Mouse (Mus musculus) liver, postnatal 0 days (tissue): Measurements from ENCODE around the gene C130032M10Rik. TPM values are rescaled to one million over a fixed set of nuclear protein-coding genes. Genes with fewer than 3 reads are reported as not detected.
A peak's percentile ranks its signal among the peaks of the same experiment; 100 is the strongest.

Experiments
- ATAC-seq: fragments of 200-750 bp; cut with Nextera tagmentation; 2 replicates; pipeline ENCODE4 v1.8.0; 2017; ENCODE audit warnings: mild to moderate bottlenecking, moderate library complexity
- DNase-seq: peaks from one replicate; pipeline ENCODE4 v3.0.0-alpha.2; 2016
- H3K27ac ChIP-seq: fragments of 300-500 bp; sonication (generic); 2 replicates; pipeline ENCODE4 v1.5.1; 2014; ENCODE audit warnings: antibody characterized with exemption, moderate library complexity, mild to moderate bottlenecking, low read depth
- H3K27me3 ChIP-seq: fragments of 300-500 bp; sonication (generic); 2 replicates; pipeline ENCODE4 v1.6.1; 2014; ENCODE audit warnings: low read length, control low read depth, mixed read lengths; ENCODE audit not compliant: insufficient read depth
- H3K36me3 ChIP-seq: fragments of 300-500 bp; sonication (generic); replicated peaks from 2 replicates; pipeline ENCODE4 v1.6.1; 2014; ENCODE audit warnings: mild to moderate bottlenecking, control low read depth, low read length, moderate library complexity, mixed read lengths; ENCODE audit not compliant: insufficient read depth
- H3K4me1 ChIP-seq: fragments of 300-500 bp; sonication (generic); 2 replicates; pipeline ENCODE4 v1.6.1; 2014; ENCODE audit warnings: antibody characterized with exemption, mild to moderate bottlenecking, control low read depth; ENCODE audit not compliant: insufficient read depth
- H3K4me2 ChIP-seq: fragments of 300-500 bp; sonication (generic); 2 replicates; pipeline ENCODE4 v1.6.1; 2014; ENCODE audit warnings: low read depth, mild to moderate bottlenecking, low read length, moderate library complexity, mixed read lengths
- H3K4me3 ChIP-seq: fragments of 300-500 bp; sonication (generic); 2 replicates; pipeline ENCODE4 v1.5.1; 2014; ENCODE audit warnings: low read depth, low read length
- H3K9ac ChIP-seq: fragments of 300-500 bp; sonication (generic); replicated peaks from 2 replicates; pipeline ENCODE4 v1.6.1; 2014; ENCODE audit warnings: mild to moderate bottlenecking, moderate library complexity
- H3K9me3 ChIP-seq: fragments of 300-500 bp; sonication (generic); 2 replicates; pipeline ENCODE4 v1.6.1; 2016; ENCODE audit warnings: mild to moderate bottlenecking, control low read depth, low read length, mixed read lengths
- CTCF ChIP-seq: sonication (generic); IDR thresholded peaks from 2 replicates; pipeline ENCODE4 v1.5.1; 2016; ENCODE audit warnings: antibody characterized with exemption, low read depth
- EP300 ChIP-seq: IDR thresholded peaks from 2 replicates; pipeline ENCODE4 v1.6.1; 2016; ENCODE audit warnings: antibody characterized with exemption, low read depth, mild to moderate bottlenecking
- WGBS: fragments of 180-500 bp; shearing (Covaris S2); extraction: QIAGEN DNeasy Blood & Tissue Kit; methylation state at CpG from one replicate; pipeline ENCODE4 v1.1.7; 2014; ENCODE audit not compliant: insufficient replicate concordance; 5-methylcytosine and 5-hydroxymethylcytosine counted together
- polyA plus RNA-seq: library from polyadenylated mRNA; unstranded; fragments of >200 nt; fragmentation: Nextera tagmentation; extraction: Ambion mirVana; gene quantifications from 2 replicates; pipeline ENCODE4 v1.2.1, GENCODE M21; 2015

Gene C130032M10Rik
- polyA plus RNA-seq, 1 experiment from 2014 or later = not detected

GRCm38 (mm10) chr9:114564667-114565066 lies 49.2 kb downstream of the C130032M10Rik start:
- peaks cover 50% of the 10 kb centered on the region for H3K27me3 ChIP-seq
- H3K27ac ChIP-seq = no peak overlapping the region
- H3K9ac ChIP-seq = no peak overlapping the region
- H3K4me3 ChIP-seq = peak overlapping the region; percentile 50
- DNase-seq = no peak
- peak overlapping the region; percentile 81 for H3K4me2 ChIP-seq
- TF ChIP-seq EP300 (no peak), CTCF (no peak)
- 3% methylated on average over 10 of the region's 10 CpGs for WGBS
- no peaks in the 10 kb centered on the region for H3K36me3 ChIP-seq
- H3K9me3 ChIP-seq = no peaks in the 10 kb centered on the region
- H3K4me1 ChIP-seq = no peaks in the 10 kb centered on the region
- ATAC-seq = no peak

Other genes starting within 250 kb of the C130032M10Rik start
- gene Bcl2a1c, start 185.6 kb upstream of the C130032M10Rik start, polyA plus RNA-seq = not detected in 2 replicates
- gene Crtap, start 125.0 kb upstream of the C130032M10Rik start, polyA plus RNA-seq = 19.9 and 20.1 TPM in 2 replicates
- 10.3 and 10.7 TPM in 2 replicates for gene Glb1, start 114.6 kb upstream of the C130032M10Rik start, polyA plus RNA-seq
- 1.4 and 2.2 TPM in 2 replicates for gene Tmppe, start 114.6 kb upstream of the C130032M10Rik start, polyA plus RNA-seq
- not detected in 2 replicates for gene Ccr4, start 10.8 kb upstream of the C130032M10Rik start, polyA plus RNA-seq
- 0.05 and 0.06 TPM in 2 replicates for gene Trim71, start 48.7 kb downstream of the C130032M10Rik start, polyA plus RNA-seq
- 14.4 and 15.8 TPM in 2 replicates for gene Cnot10, start 124.5 kb downstream of the C130032M10Rik start, polyA plus RNA-seq
- gene Dync1li1, start 173.1 kb downstream of the C130032M10Rik start, polyA plus RNA-seq = 14.4 and 16.3 TPM in 2 replicates
- gene Cmtm6, start 215.4 kb downstream of the C130032M10Rik start, polyA plus RNA-seq = 27.7 and 30.1 TPM in 2 replicates